Mouse (Mus musculus): Measurements from ENCODE around the gene Fam178b.
A peak's percentile ranks its signal among the peaks of the same experiment; 100 is the strongest.

Gene Fam178b

DNA sequence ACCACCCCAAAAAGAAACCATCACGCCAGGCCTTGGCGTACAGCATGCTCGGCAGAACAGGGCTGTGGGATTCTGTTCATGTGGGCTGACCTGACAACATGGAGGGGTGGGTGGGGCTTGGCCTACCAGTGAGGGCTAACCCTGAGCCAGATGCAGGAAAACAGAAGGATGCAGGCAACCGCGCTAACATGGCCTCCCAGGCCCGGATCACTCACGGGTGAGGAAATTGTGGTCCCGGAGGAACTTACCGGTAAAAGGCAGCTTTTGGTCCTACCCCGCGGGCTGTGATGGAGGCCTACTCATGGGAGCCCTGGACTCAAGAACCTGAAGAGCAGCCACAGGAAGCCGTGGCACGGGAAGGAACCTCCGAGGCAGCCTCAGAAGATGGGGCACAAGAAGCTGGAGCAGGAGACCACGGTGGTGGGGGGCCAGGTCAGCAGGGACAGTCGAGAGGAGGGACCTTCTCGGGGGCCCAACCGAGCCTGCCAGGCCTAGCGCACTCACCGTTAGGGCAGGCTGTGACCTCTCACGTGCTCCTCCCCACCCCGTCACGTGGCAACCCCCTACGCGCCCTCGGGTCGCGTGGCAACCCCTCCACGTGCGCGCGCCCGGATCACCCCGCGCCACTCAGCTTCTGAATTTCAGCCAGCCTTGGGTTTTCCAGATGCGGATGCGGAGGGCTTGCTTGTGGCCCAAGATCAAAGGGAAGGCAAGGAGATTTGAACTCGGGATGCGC is at the start of gene Fam178b:
Gene Fam178b, minus strand, starts transcription at position 564 of the 736 bp plus-strand sequence.
- DNase-seq, result no peak

DNA sequence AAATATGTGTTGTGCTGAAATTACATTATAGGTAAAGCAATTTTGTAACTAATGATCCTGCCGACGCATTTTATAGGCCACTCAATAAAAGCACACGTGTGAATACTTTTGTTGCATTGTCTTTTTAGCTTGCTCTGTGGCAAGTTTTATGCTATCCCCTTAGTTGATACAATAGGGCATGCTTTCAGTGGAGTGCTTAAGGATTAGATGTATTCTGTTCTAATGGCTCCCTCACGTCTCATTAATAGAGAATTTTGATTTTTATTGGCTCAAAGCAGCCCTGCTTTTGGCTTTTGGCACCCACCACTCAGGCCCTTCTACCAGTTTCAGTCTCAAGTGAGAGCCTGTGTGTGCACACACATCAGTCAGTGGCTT is 41.1 kb upstream of the Fam178b start:
- no peak for DNase-seq

DNA sequence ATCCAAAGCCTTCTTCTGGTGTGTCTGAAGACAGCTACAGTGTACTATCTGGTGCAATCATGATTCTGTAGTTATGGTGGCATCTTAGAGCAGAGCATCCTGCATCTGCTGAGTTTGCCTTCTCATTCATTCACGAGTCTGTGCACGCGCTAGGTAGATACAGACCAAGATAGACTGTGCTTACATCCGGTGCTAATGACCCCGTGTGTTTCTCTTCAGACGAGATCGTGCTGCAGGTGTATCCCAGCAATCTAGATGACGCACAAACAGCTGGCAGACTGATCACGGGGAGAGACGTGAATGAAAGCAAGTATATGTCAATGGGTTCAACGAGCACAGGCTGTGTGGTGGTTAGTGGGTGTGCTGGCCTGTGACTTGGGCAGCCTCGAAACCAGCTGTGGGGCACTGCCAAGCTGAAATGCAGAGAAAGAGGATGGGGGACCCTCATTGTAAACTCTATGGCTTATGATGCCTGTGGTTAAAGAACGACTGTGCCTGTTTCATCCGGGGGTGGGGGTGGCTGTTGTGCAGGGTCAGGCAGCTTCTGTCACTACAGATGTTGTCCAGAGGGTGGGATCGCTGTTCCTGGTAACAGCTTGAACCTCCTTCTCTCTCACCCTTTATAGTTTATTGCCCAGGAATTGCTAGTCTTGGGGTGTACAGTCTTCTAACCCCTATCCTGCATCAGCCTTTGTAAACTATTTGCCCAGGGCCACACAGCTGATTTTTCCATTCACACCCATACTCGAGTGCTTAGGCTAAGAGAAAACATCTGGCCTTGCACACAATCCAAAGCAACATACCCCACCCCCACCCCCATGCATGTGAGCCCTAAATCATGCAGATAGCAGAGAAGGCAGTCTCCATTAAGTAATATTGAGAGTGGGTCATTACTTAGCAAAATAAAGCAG is 40.4 kb upstream of the Fam178b start:
- no peak for DNase-seq

DNA sequence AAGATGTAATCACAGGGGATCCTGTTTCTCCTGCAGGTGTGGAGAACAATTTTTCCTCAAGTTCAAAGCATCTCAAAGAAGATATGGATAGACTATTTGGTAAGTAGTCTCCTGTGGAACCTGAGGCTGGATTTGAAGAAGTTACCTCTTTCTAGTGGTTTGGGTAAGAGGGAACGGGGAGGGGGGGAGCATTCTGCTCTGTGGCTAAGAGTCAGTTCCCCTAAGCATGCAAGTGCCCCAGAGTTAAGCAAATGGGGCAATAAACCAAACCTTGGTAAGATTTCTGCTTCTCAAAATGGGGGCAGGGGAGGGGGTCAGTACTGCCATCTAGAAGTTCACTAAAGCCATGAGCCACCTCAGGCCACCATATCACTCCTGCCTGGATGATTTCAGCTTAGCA is 35.8 kb upstream of the Fam178b start:
- DNase-seq, result no peak

DNA sequence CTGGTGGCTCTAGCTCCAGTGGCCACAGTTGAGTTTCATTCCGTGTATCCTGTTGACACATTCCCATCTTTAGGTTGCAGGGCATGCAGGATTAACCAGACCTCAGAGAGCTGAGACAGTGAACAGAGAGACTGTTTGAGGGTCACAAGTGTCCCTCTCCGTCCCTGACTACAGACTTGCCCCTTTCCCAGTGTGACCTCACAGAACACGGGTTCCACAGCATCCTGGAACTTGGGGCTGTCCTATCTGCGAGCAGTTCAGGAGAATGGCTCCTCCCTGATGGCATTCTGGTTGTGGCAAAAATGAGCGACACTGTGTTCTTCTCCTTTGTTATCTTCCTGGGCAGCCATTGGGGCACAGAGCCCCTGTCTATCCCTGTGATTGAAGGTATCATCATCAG is 31.3 kb upstream of the Fam178b start, which contains the start of gene Actr1b:
Gene Actr1b, minus strand, starts transcription at position 112 of the 400 bp plus-strand sequence.
- DNase-seq, result no peak

DNA sequence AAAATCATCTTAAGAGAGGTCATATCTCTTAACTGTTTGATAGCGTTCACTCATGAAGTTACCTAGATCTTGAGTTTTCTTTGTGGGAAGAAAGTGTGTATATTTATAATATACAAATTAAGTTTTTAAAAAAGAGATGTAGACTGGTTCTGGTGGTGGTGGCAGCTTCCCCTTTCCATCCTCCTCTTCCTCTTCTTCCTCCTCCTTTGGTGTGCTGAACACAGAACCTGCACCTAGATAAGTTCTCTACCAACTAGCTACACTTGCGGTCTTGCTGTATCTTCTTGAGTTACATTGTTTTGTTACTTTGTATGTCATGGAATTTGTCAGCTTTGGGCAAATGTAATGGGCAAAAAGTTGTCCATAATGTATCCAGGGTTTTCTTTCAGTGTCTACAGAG is 28.1 kb upstream of the Fam178b start:
- DNase-seq, result no peak

DNA sequence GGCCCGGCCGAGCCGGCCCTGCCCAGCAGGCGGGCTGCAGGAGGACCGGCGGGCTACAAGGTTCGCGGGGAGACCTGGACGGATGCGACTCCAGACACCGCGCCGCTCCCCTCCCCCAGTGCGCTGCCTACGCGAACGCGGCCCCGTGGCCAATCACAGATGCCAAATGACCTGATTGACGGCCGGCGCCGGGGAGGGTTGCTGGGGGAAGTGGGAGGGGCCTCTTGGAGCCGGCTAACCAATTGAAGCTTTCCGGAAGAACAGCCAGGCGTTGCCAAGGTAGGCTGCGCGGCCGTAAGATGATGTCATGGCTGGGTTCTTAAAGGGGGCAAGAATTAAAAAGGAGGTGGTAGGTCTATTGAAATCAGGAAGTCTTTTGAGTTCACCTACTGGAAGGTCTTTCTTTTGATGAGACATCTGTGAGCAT is 26.9 kb upstream of the Fam178b start, which contains the start of gene 4933424G06Rik:
Gene 4933424G06Rik, plus strand, starts transcription at position 296 of the 427 bp plus-strand sequence.
- DNase-seq, result peak; percentile 99

DNA sequence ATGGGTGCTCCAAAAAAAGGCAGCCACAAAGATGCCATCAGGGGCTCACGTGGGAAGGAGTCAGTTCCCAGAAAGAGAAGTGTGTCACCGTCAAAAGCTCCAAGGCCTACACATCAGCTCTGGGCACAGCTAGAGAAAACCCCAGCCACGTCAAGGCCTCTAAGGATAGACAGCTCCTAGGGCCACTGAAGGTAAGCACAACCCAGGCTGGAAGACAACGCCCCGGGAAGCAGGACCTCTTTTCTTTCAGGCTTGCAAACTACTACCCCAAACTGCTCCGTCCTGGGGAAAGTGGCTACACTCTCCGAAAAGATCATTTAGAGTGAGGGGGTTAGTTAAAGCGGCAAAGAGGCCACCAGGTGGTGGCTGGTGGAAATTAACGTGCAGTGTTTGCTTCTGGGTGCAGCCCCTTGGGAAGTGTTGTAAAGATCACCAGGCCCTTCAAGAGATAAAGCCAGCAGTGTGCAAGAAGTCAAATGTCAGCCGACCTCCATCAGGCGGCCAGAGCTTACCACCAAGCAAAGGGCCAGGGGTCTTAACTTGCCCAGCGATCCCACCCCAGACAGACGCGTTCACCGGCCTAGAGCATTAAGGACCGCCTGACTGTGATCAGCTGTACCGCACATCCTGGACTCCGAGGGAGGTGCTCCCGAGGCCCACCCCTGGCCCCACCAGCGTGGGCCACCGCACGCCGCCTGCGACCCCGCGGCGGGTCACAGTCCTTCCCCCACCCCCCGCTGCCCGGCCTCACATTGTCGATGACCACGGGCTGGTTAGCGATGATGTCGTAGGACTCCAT is 26.3 kb upstream of the Fam178b start:
- peak; percentile 56 for DNase-seq

DNA sequence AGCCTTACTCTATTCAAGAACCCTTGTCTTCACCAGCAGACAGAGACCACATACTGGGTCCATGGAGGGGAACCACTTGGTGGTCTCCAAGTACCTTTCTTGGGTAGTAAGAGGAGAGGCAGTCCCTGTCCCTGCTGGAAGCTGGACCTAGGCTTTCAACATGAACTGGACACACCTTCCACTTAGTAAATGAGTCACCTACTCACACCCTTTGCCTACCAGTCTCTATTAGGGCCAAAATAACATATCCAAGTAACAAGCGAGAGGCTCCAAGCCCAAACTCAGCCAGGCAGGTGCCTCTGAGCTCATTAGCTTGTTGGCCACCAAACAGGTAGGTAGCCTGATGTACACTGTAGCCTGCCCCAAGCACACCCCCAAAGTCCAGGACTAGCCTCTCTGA is 25.6 kb upstream of the Fam178b start:
- DNase-seq, result no peak

DNA sequence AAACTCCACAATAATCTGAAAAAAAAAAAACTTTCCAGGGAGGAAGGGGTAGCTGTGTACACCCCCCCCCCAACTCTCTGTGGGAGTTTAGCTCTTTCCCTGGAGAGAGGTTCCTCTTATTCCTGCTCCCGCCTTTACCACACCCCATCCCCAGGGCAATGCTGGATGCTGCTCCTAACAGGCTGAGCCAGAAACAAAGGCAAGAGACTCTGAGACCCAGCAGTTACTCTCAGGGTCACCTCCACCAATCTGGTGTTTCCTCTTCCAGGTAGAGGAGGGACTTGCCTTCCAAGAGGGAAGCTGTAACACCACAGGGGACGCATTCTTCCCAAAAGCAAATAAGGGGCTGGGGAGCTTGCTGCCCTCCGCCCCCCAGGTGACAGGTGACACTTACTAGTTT is 24.8 kb upstream of the Fam178b start:
- DNase-seq, result no peak

DNA sequence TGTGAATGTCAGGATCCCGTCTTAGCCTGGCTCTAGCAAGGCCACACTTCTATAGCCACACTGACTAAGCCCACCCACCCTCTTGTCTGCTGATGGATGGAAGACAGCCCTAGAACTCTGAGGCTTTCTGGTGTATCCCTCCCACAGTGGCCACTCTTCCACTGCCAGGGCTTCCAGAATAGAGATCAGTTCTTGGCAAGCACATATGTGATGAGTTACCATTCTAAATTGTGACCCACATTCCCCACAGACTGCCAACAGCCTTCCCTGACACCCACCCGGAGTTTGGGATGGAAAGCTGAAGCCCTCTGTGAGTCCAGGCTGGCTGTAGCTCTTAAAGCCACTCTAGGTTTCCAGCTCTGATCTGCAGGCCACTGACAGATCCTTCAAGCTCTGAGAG is 24.2 kb upstream of the Fam178b start:
- DNase-seq, result no peak

DNA sequence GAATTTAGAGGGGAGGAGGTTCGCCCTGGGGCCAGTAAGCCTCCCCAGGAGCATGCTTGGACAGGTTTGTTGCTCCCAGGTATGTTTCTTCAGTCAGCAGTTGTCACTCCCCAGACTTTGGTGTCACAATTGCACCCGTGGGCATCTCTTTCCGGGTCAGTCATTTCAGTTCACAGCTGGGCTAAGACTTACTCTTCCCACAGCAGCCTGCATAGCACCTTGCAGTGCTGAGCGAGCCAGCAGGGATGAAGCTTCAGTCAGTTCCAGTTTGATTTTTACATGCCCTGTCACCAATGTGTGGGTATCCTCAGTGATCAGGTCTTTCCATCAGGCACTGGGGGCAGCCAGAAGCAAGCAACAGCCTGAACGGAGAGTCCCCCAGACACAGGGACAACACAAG is 14.0 kb upstream of the Fam178b start:
- DNase-seq, result peak; percentile 56

DNA sequence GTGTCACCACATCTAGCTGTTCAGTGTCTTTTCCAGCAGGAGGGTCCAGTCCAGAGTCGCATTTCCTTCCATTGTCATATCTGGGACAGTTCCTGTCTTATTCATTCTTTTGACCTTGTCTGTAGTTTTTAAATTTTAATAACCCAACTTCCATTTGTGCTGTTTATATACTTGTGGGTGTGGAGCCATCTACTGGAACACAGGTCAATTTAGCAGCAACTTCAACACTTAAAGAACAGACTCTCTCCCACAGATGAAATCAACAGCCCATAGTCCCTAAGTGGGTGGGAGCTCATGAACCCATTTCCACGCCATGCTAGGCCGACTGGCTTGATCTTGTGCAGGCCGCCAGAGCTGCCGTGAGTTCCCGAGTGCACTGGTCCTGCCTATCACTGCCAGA is 13.4 kb upstream of the Fam178b start:
- no peak for DNase-seq

DNA sequence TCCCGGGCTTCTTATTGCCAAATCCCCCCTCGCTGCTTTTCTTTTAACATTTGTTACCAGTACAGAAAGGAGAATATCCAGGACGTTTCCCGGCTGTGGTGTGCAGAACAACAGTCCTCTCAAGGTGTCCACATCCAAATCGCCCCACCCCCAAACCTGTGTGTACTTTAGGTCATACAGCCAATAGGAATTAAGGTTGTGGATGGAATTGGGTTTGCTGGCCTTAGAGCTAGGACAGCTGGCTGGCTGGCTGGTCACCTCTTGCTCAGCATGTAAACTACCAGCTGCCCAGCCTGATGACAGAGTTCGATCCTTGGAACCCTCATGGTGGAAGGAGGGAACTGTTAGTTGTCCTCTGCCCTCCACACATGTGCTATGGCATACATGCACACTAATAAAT is 11.9 kb upstream of the Fam178b start:
- DNase-seq, result no peak

DNA sequence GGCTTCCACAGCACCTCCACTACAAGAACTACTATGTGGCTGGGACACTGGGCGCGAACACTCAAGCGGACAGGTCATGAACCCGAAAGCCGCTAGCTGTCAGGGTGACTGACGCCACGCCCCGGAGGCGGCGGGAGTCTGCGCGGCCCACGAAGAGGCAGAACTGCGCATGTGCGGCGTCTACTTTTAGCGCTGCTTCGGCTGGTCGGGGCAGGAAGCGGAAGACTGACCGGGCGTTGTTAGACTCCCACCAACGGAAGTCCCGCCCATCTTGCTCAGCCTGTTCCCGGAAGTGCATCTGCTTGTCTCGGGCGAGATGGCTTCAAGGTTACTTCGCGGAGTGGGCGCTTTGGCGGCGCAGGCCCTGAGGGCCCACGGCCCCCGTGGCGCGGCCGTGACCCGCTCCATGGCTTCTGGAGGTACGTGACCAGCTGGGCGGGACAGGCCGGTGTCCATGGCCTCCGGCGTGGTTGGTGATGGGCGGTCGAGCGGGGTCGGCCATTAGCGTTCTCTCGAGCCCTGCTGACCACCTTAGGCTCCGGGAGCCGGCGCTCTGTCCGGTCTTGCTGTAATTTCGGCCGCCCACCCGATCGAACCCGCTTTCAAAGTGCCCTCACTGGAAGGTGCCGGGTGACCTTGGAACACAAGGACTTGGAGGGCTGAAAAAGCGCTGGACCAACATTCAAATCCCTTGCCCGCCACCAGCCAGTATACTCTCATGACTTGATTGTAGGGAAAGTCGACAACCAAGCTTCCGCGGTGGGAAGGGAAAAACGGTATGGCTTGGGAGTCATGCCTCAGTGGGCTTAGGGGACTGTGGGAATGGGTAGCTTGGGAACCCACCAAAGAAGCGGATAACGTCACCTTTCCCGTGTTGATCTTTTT is 8.5 kb upstream of the Fam178b start, which contains the start of gene Cox5b:
Gene Cox5b, plus strand, starts transcription at position 179 of the 885 bp plus-strand sequence.
- peak; percentile 99 for DNase-seq

DNA sequence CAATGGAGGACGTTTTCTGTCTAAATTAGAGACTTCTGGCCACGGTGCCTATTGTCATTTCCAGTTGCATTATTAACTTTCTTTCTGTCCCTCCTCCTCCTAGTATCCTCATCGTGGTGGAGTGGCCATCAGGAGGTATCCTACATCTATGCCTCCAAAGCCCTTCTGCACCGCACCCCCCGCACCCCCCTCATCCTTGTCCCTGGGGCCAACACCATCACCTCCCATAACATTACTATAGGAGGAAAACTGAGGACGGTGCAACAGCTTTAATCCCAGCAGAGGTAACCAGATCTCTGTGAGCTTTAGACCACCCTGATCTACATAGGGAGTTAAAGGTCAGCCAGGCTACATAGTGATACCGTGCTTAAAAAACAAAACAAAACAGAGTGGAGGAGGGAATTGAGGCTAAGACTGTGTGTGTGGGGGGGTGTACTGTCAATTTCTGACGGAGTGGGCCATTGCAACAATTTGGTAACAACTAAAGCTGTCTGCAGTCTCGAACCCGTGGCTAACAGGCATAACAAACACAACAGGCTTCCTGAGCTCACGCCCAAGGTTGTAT is 7.8 kb upstream of the Fam178b start:
- no peak for DNase-seq

DNA sequence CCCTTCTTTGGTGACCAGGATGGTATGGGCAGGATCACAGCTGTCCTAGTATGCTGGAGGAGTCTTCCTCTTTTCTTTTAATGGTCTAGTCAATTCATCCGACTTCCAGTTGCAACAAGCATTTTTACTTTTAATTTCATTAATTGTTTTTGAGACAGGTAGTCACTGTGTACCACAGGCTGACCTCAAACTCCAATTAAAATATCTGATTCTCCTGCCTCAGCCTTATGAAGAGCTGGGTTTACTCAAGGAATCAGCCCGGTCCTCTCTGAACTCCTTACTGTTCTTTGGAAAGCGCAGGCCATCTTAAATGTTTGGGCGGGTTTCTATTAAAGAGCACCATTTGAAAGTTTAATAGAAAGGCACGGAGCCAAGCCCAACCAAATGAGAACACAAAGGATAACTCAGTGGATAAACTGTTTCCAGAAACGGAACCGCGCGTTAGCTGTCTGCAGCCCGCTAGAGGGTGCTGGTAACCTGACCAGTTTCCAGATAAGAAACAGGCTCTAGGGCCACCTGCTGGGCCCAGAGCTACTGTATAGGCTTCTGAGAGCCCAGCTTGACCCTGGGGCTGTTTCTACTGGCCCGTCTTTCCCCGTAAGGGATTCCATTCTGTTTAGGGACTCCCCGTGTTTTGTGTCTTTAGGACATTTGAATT is 956 bp upstream of the Fam178b start:
- DNase-seq, result peak; percentile 88

DNA sequence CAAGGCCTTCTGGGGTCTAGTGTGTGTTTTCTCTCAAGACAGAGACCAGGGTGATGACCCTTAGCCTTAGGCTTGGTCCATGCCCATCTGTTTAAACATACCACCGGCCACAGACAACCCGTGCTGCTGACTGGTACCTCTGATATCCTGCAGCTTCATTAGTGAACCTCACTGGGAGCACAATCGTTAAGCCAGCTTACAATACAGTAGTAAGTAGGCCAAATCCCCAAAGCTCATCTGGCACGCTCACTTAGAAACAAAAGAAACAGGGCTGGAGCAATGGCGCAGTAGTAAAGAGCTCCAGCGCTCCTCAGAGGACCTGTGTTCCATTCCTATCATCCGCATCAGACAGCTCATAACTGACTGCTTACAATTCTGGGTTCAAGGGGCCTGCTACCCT is 2.1 kb downstream of the Fam178b start:
- peak; percentile 87 for DNase-seq

DNA sequence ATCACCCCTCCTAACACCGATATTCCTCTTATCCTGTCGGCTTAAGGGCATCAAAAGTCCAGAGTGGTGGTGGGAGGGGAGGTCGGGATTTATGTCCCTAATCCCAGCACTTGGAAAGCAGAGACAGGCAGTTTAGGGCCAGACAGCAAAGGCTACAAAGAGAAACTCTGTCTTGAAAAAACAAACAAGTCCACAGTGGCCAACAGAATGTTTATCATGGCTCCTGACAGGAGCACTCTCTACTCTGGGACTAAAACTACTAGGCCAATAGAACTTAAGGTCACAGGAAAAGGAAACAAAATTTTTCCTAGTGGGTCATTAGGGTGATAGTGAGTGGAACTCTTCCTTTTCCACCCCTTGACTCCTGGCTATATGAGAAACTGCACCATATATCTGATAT is 8.0 kb downstream of the Fam178b start:
- DNase-seq, result no peak

DNA sequence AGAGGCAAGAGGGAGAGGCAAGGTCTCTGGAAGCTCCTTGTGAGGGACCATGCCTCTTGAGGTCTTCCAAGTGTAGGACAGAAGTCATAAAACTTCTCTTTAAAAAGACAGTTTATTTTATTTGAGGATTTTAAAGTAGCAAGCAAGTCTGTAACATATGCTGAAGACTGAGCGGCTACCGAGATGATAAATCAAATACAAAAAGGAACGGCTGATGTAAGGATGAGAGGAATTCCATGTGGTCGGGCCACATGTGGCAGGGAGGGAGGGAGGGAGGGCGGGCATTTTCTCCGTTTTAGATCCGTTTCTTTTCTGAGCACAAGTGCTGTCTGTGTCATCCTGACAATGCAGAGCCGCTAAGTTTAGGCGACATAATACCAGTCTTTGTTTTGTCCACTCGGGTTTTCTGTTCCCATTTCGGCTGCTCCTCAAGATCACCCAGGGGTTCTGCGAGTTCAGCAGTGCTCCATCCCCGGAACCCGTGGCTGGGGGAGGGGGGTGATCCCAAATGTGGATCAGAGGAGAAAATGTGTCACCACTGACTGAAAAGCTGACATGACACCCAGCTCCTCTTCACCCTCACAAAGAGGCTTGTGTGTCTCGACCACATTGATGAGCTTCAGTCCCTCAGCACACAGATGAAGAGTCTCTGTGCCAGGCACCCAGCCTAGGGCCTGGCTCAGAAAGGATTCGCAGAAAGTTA is 10.2 kb downstream of the Fam178b start:
- peak; percentile 55 for DNase-seq

Data from retina, postnatal 1 day (tissue).